Mouse (Mus musculus): ENCODE data around the gene Ptbp1. TPM values are rescaled to one million over a fixed set of nuclear protein-coding genes. Genes with fewer than 3 reads are reported as not detected.
A peak's percentile ranks its signal among the peaks of the same experiment; 100 is the strongest.

The Ptbp1 gene
- polyA plus RNA-seq, 1 experiment from 2014 or later = 59.1 TPM

GRCm38 (mm10) chr10:79906712-79907111 is 52.5 kb downstream of the Ptbp1 start:
- no peak for ATAC-seq
- TF ChIP-seq CTCF (IDR thresholded peaks at IDR 0.05; ENCODE audit: low read depth) (no peak), EP300 (IDR thresholded peaks at IDR 0.05; ENCODE audit: low read depth) (no peak)
- no peak overlapping the region for H3K4me3 ChIP-seq (ENCODE audit: low read depth, low read length)
- no peak overlapping the region for H3K27ac ChIP-seq (ENCODE audit: low read depth)
- H3K9ac ChIP-seq (replicated peaks) = no peak overlapping the region
- no peak overlapping the region for H3K4me2 ChIP-seq (ENCODE audit: low read depth, low read length)
- no peaks in the 10 kb centered on the region for H3K9me3 ChIP-seq (ENCODE audit: low read length)
- no peak for DNase-seq
- H3K36me3 ChIP-seq (replicated peaks; ENCODE audit: insufficient read depth, low read length) = peaks cover 32% of the 10 kb centered on the region
- H3K4me1 ChIP-seq (ENCODE audit: insufficient read depth) = peaks cover 17% of the 10 kb centered on the region
- WGBS (ENCODE audit: insufficient replicate concordance) = 95% methylated on average over 9 of the region's 9 CpGs
- H3K27me3 ChIP-seq (ENCODE audit: insufficient read depth, low read length) = no peaks in the 10 kb centered on the region

- WGBS (ENCODE audit: insufficient replicate concordance) = 90% methylated on average over 10 of the region's 10 CpGs
- H3K36me3 ChIP-seq (replicated peaks; ENCODE audit: insufficient read depth, low read length) = peaks cover 32% of the 10 kb centered on the region
- H3K27ac ChIP-seq (ENCODE audit: low read depth) = no peak overlapping the region
- no peak overlapping the region for H3K4me3 ChIP-seq (ENCODE audit: low read depth, low read length)
- TF ChIP-seq CTCF (IDR thresholded peaks at IDR 0.05; ENCODE audit: low read depth) (no peak), EP300 (IDR thresholded peaks at IDR 0.05; ENCODE audit: low read depth) (no peak)
- no peak overlapping the region for H3K4me2 ChIP-seq (ENCODE audit: low read depth, low read length)
- DNase-seq (no peak), ATAC-seq (no peak)
- H3K9ac ChIP-seq (replicated peaks) = no peak overlapping the region
- no peaks in the 10 kb centered on the region for H3K27me3 ChIP-seq (ENCODE audit: insufficient read depth, low read length)
- peaks cover 17% of the 10 kb centered on the region for H3K4me1 ChIP-seq (ENCODE audit: insufficient read depth)
- no peaks in the 10 kb centered on the region for H3K9me3 ChIP-seq (ENCODE audit: low read length)
Observed at GRCm38 (mm10) chr10:79907415-79907814, 53.2 kb downstream of the Ptbp1 start.

GRCm38 (mm10) chr10:79908167-79909091 is 54.2 kb downstream of the Ptbp1 start, which contains the start of gene Med16:
Gene Med16 (minus strand): TSS chr10:79908923.
- DNase-seq (peak; percentile 96), ATAC-seq (peak; percentile 97)
- H3K4me2 ChIP-seq (ENCODE audit: low read depth, low read length) = peak within 1 kb of the TSS; percentile 74
- H3K9me3 ChIP-seq (ENCODE audit: low read length) = no peaks in the 10 kb centered on the region
- peak within 1 kb of the TSS; percentile 84 for H3K4me3 ChIP-seq (ENCODE audit: low read depth, low read length)
- peak within 1 kb of the TSS; percentile 90 for H3K9ac ChIP-seq (replicated peaks)
- peaks cover 32% of the 10 kb centered on the region for H3K36me3 ChIP-seq (replicated peaks; ENCODE audit: insufficient read depth, low read length)
- H3K27ac ChIP-seq (ENCODE audit: low read depth) = peak within 1 kb of the TSS; percentile 97
- TF ChIP-seq EP300 (IDR thresholded peaks at IDR 0.05; ENCODE audit: low read depth) (no peak), CTCF (IDR thresholded peaks at IDR 0.05; ENCODE audit: low read depth) (no peak)
- peaks cover 17% of the 10 kb centered on the region for H3K4me1 ChIP-seq (ENCODE audit: insufficient read depth)
- H3K27me3 ChIP-seq (ENCODE audit: insufficient read depth, low read length) = no peaks in the 10 kb centered on the region
- WGBS (ENCODE audit: insufficient replicate concordance) = 2% methylated on average over 49 of the region's 52 CpGs

GRCm38 (mm10) chr10:79909092-79909922 is 55.1 kb downstream of the Ptbp1 start:
- Histone ChIP-seq H3K36me3 (replicated peaks; ENCODE audit: insufficient read depth, low read length) (peaks cover 29% of the 10 kb centered on the region), H3K9ac (replicated peaks) (peak overlapping the region; percentile 90), H3K4me1 (ENCODE audit: insufficient read depth) (peaks cover 26% of the 10 kb centered on the region)

GRCm38 (mm10) chr10:79910556-79910955 is 56.3 kb downstream of the Ptbp1 start, which contains the start of gene Gm26602:
Gene Gm26602 (plus strand): TSS chr10:79910856.
- Histone ChIP-seq H3K9me3 (ENCODE audit: low read length) (no peaks in the 10 kb centered on the region), H3K36me3 (replicated peaks; ENCODE audit: insufficient read depth, low read length) (peaks cover 19% of the 10 kb centered on the region), H3K9ac (replicated peaks) (no peak within 1 kb of the TSS), H3K4me2 (ENCODE audit: low read depth, low read length) (no peak within 1 kb of the TSS), H3K4me1 (ENCODE audit: insufficient read depth) (peaks cover 38% of the 10 kb centered on the region), H3K4me3 (ENCODE audit: low read depth, low read length) (no peak within 1 kb of the TSS), H3K27ac (ENCODE audit: low read depth) (peak within 1 kb of the TSS; percentile 97; the same call in 1 of the 2 replicates), H3K27me3 (ENCODE audit: insufficient read depth, low read length) (no peaks in the 10 kb centered on the region)
- WGBS (ENCODE audit: insufficient replicate concordance) = 96% methylated on average over 4 of the region's 4 CpGs
- TF ChIP-seq EP300 (IDR thresholded peaks at IDR 0.05; ENCODE audit: low read depth) (no peak), CTCF (IDR thresholded peaks at IDR 0.05; ENCODE audit: low read depth) (no peak)
- DNase-seq (no peak), ATAC-seq (no peak)

More at GRCm38 (mm10) chr10:79909092-79909922, 55.1 kb downstream of the Ptbp1 start:
- Histone ChIP-seq H3K4me3 (ENCODE audit: low read depth, low read length) (peak overlapping the region; percentile 84), H3K9me3 (ENCODE audit: low read length) (no peaks in the 10 kb centered on the region), H3K27ac (ENCODE audit: low read depth) (peak overlapping the region; percentile 97), H3K4me2 (ENCODE audit: low read depth, low read length) (peak overlapping the region; percentile 74), H3K27me3 (ENCODE audit: insufficient read depth, low read length) (no peaks in the 10 kb centered on the region)
- ATAC-seq = peak; percentile 52
- TF ChIP-seq EP300 (IDR thresholded peaks at IDR 0.05; ENCODE audit: low read depth) (peak; percentile 56; the same call in 1 of the 2 replicates), CTCF (IDR thresholded peaks at IDR 0.05; ENCODE audit: low read depth) (no peak)
- WGBS (ENCODE audit: insufficient replicate concordance) = 24% methylated on average over 14 of the region's 14 CpGs
- DNase-seq = no peak
